Mouse (Mus musculus): Measurements from ENCODE around the gene Sbno2. TPM values are rescaled to one million over a fixed set of nuclear protein-coding genes. Genes with fewer than 3 reads are reported as not detected.

Sbno2 gene
- polyA plus RNA-seq, 1 experiment from 2014 or later, result 8.7 TPM

DNA sequence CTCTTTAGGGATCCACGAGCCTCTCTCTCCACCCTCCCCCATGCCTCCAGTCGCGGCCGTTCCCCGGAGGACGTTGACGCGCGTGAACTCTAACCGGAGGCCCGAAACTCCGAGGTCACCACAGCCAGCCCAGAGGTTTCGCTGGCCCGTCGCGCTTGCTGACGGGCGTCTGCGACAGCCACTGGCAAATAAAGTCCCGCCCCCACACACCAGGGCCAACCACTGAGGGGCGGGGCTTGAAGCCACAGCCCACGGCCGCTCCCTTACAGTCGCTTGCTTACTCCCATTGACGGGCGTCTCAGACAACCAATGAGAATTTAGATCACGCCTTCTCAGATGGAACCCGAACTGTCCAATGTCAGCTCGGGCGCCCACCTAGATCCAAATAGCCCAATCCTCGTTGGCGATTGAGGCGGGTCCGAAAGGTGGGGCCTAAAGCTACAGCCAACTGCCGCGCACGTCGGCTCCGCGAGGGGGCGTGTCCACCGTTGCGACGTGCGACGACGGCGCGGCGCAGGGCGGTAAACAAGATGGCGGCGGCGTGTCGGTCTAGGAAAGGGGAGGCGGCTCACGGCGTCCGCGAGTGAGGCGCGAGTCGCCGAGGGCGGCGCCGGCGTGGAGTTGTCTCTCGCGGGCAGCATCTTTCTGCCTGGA, 10.0 kb upstream of the Sbno2 start, which contains the start of gene Stk11:
TSS of gene Stk11 (plus strand) at position 514 of the 654 bp plus-strand sequence.
- DNase-seq (peak; percentile 98), ATAC-seq (peak; percentile 93)
- Histone ChIP-seq H3K9ac (replicated peaks) (peak within 1 kb of the TSS; percentile 88), H3K4me2 (ENCODE audit: low read depth, low read length) (peak within 1 kb of the TSS; percentile 84), H3K9me3 (ENCODE audit: low read length) (no peaks in the 10 kb centered on the region), H3K27ac (ENCODE audit: low read depth) (peak within 1 kb of the TSS; percentile 94), H3K27me3 (ENCODE audit: insufficient read depth, low read length) (no peaks in the 10 kb centered on the region), H3K4me1 (ENCODE audit: insufficient read depth) (peaks cover 34% of the 10 kb centered on the region), H3K4me3 (ENCODE audit: low read depth, low read length) (peak within 1 kb of the TSS; percentile 85), H3K36me3 (replicated peaks; ENCODE audit: insufficient read depth, low read length) (peaks cover 23% of the 10 kb centered on the region)
- WGBS (ENCODE audit: insufficient replicate concordance), result under 1% methylated on average over 52 of the region's 70 CpGs
- peak; percentile 45 for TF ChIP-seq CTCF (IDR thresholded peaks at IDR 0.05; ENCODE audit: low read depth)
- TF ChIP-seq EP300 (IDR thresholded peaks at IDR 0.05; ENCODE audit: low read depth), result 0 out of 2 replicates have a peak, but pooled peaks have one; percentile 1

DNA sequence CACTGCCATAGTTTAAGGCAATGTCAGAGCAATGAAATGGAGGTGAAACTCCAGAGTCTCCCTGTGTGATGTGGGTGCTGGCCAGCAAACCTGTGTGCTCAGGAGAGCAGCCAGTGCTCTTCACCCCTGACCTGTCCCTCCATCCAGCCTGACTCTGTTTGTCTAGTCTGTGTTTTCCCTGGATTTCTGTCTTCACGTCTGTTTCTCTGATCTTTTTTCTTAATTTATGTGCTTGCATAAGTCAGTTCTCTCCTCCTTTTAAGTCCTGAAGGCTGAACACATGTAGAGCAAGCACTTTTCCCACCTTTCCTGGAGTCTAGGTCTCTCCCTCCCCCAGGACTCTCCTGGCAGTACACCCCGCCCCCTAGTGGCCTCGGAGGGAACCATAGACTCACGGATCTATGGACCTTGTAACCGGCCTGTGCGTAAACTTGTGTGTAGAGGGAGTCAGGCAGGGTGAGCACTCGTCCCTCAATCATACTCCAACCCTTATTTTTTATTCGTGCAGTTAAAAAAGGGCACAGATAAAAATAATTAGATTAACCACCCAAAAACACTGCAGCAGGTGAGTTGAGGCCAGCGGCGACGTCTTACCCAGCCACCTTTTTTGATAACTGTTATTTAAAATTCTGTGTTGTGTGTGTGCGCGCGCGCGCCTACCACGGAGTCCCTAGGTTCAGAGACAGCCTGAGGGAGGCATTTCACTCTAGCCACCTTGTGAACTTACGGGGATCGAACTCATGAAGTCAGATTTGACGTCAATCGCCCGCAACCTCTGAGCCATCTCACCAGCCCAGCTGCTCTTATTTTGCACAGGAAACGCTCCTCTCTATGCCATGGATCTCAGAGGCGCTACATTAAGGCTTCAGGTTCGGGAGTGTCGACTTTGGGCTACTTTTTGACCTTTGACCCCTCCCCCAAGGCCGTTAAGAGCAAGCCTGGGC, 9.2 kb upstream of the Sbno2 start:
- H3K9ac ChIP-seq (replicated peaks), result peak overlapping the region; percentile 70
- peaks cover 27% of the 10 kb centered on the region for H3K4me1 ChIP-seq (ENCODE audit: insufficient read depth)
- peak overlapping the region; percentile 94 for H3K27ac ChIP-seq (ENCODE audit: low read depth)
- peak; percentile 52 for ATAC-seq
- peak overlapping the region; percentile 53 for H3K4me3 ChIP-seq (ENCODE audit: low read depth, low read length)
- H3K36me3 ChIP-seq (replicated peaks; ENCODE audit: insufficient read depth, low read length), result peaks cover 19% of the 10 kb centered on the region
- H3K27me3 ChIP-seq (ENCODE audit: insufficient read depth, low read length), result no peaks in the 10 kb centered on the region
- no peaks in the 10 kb centered on the region for H3K9me3 ChIP-seq (ENCODE audit: low read length)
- peak overlapping the region; percentile 58 for H3K4me2 ChIP-seq (ENCODE audit: low read depth, low read length)
- DNase-seq, result peak; percentile 95
- 2% methylated on average over 27 of the region's 27 CpGs for WGBS (ENCODE audit: insufficient replicate concordance)
- TF ChIP-seq CTCF (IDR thresholded peaks at IDR 0.05; ENCODE audit: low read depth) (peak; percentile 99), EP300 (IDR thresholded peaks at IDR 0.05; ENCODE audit: low read depth) (peak; percentile 41; the same call in 1 of the 2 replicates)

DNA sequence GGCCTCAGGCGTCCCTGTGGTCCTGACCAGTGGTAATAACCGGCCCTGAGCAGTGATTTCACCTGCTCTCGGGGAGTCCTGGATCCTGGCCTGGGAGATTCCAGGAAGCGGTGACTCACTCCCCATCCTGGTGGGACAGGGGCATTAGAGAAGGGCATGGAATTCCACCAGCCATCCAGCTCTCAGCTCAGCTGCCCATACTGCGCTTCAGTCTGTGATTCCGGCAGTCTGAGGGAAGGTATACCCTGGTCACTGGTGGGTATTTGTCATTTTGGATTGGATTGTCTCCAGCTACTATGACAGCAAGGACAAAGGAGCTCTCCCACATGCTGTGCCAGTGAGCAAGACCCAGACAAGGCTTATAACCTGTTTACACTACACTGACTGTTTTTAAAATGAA, 2.3 kb upstream of the Sbno2 start:
- H3K27me3 ChIP-seq (ENCODE audit: insufficient read depth, low read length), result no peaks in the 10 kb centered on the region
- H3K9me3 ChIP-seq (ENCODE audit: low read length), result no peaks in the 10 kb centered on the region
- H3K4me2 ChIP-seq (ENCODE audit: low read depth, low read length), result no peak overlapping the region
- no peaks in the 10 kb centered on the region for H3K36me3 ChIP-seq (replicated peaks; ENCODE audit: insufficient read depth, low read length)
- DNase-seq (no peak), ATAC-seq (no peak)
- WGBS (ENCODE audit: insufficient replicate concordance), result 76% methylated on average over 6 of the region's 6 CpGs
- TF ChIP-seq CTCF (IDR thresholded peaks at IDR 0.05; ENCODE audit: low read depth) (no peak), EP300 (IDR thresholded peaks at IDR 0.05; ENCODE audit: low read depth) (no peak)
- peaks cover 13% of the 10 kb centered on the region for H3K4me1 ChIP-seq (ENCODE audit: insufficient read depth)
- H3K27ac ChIP-seq (ENCODE audit: low read depth), result no peak overlapping the region
- H3K9ac ChIP-seq (replicated peaks), result no peak overlapping the region
- no peak overlapping the region for H3K4me3 ChIP-seq (ENCODE audit: low read depth, low read length)

DNA sequence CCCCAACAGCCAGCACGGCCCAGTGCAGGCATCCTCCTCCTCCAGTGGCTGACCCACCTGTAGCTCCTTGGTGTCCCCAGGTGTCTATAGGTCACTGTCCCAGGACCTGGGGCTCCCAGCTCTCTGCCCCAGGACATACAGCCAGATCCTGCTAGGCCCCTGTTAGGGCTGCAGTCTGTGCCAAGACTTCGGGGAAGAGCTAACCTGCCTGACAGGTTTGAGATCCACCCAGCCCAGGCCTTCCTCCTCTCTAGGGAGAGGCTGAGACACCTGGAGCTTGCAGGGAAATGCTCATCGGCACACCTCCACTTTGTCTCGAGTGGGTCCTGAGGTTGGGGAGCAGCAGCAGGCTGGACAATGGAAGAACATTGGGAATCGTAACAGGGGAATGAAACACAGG, 555 bp upstream of the Sbno2 start:
- Histone ChIP-seq H3K27me3 (ENCODE audit: insufficient read depth, low read length) (no peaks in the 10 kb centered on the region), H3K27ac (ENCODE audit: low read depth) (peak overlapping the region; percentile 17; the same call in 1 of the 2 replicates), H3K9me3 (ENCODE audit: low read length) (no peaks in the 10 kb centered on the region), H3K9ac (replicated peaks) (no peak overlapping the region), H3K4me3 (ENCODE audit: low read depth, low read length) (no peak overlapping the region), H3K4me2 (ENCODE audit: low read depth, low read length) (peak overlapping the region; percentile 30; the same call in 1 of the 2 replicates), H3K4me1 (ENCODE audit: insufficient read depth) (peaks cover 23% of the 10 kb centered on the region), H3K36me3 (replicated peaks; ENCODE audit: insufficient read depth, low read length) (no peaks in the 10 kb centered on the region)
- DNase-seq (no peak), ATAC-seq (no peak)
- 63% methylated on average over 5 of the region's 5 CpGs for WGBS (ENCODE audit: insufficient replicate concordance)
- TF ChIP-seq EP300 (IDR thresholded peaks at IDR 0.05; ENCODE audit: low read depth) (no peak), CTCF (IDR thresholded peaks at IDR 0.05; ENCODE audit: low read depth) (no peak)

DNA sequence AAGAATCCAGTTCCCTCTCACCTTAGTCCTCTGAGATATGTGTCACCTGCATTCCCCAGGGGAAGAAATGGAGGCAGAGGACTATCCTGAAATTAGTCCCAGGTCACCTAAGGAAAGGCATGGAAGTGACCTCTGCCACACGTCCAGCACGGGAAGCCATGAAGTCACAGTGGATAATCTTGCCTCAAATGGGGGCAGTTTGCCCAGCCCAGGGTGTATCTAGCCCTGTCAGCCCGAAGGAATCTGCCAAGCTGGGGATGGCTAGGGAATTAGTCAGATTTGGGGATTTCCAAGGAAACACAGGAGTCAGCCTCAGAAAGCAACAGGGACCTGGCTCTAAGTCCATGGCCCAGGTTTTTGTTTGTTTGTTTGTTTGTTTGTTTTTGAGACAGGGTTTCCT, 1.2 kb downstream of the Sbno2 start:
- H3K9me3 ChIP-seq (ENCODE audit: low read length), result no peaks in the 10 kb centered on the region
- WGBS (ENCODE audit: insufficient replicate concordance), result 78% methylated on average over 3 of the region's 3 CpGs
- no peak for TF ChIP-seq EP300 (IDR thresholded peaks at IDR 0.05; ENCODE audit: low read depth)
- TF ChIP-seq CTCF (IDR thresholded peaks at IDR 0.05; ENCODE audit: low read depth), result no peak
- H3K36me3 ChIP-seq (replicated peaks; ENCODE audit: insufficient read depth, low read length), result peaks cover 5% of the 10 kb centered on the region; the same call in 1 of the 2 replicates
- no peak overlapping the region for H3K4me3 ChIP-seq (ENCODE audit: low read depth, low read length)
- ATAC-seq (no peak), DNase-seq (no peak)
- no peak overlapping the region for H3K9ac ChIP-seq (replicated peaks)
- H3K27ac ChIP-seq (ENCODE audit: low read depth), result no peak overlapping the region
- H3K27me3 ChIP-seq (ENCODE audit: insufficient read depth, low read length), result no peaks in the 10 kb centered on the region
- no peak overlapping the region for H3K4me2 ChIP-seq (ENCODE audit: low read depth, low read length)
- H3K4me1 ChIP-seq (ENCODE audit: insufficient read depth), result peaks cover 41% of the 10 kb centered on the region

DNA sequence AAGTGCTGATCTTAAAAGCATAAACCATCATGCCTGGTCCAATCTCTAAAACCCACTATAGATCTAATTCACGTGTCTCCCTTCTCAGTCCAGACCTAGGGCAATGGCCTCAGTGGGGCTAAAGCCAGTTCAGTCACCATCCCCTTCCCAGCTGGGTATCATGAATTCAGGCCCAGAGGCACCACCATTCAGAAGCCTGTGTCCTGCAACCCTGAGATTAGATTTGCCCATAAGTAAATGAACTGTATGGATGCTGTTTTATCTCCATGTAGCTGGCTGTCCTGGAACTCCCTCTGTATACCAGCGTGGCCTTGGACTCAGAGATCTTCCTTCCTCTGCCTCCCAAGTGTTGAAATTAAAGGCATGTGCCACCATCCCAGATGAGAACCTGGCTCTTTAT, 2.3 kb downstream of the Sbno2 start:
- 63% methylated on average over 2 of the region's 2 CpGs for WGBS (ENCODE audit: insufficient replicate concordance)
- peak overlapping the region; percentile 85 for H3K4me3 ChIP-seq (ENCODE audit: low read depth, low read length)
- DNase-seq (no peak), ATAC-seq (peak; percentile 56)
- peak overlapping the region; percentile 91; the same call in 1 of the 2 replicates for H3K9ac ChIP-seq (replicated peaks)
- H3K36me3 ChIP-seq (replicated peaks; ENCODE audit: insufficient read depth, low read length), result peaks cover 5% of the 10 kb centered on the region; the same call in 1 of the 2 replicates
- H3K4me1 ChIP-seq (ENCODE audit: insufficient read depth), result peaks cover 52% of the 10 kb centered on the region
- TF ChIP-seq CTCF (IDR thresholded peaks at IDR 0.05; ENCODE audit: low read depth), result no peak
- peak; percentile 51 for TF ChIP-seq EP300 (IDR thresholded peaks at IDR 0.05; ENCODE audit: low read depth)
- peak overlapping the region; percentile 91 for H3K27ac ChIP-seq (ENCODE audit: low read depth)
- no peaks in the 10 kb centered on the region for H3K27me3 ChIP-seq (ENCODE audit: insufficient read depth, low read length)
- peak overlapping the region; percentile 82 for H3K4me2 ChIP-seq (ENCODE audit: low read depth, low read length)
- H3K9me3 ChIP-seq (ENCODE audit: low read length), result no peaks in the 10 kb centered on the region
